Mouse (Mus musculus) stomach, embryonic 15.5 days (tissue): Measurements from ENCODE around the gene Zbtb9. TPM values are rescaled to one million over a fixed set of nuclear protein-coding genes. Genes with fewer than 3 reads are reported as not detected.

Source experiments
- ATAC-seq: fragments of 200-750 bp; cut with Nextera tagmentation; 2 replicates; pipeline ENCODE4 v1.8.0; 2017; ENCODE audit warnings: low read depth, moderate number of reproducible peaks, moderate TSS enrichment; ENCODE audit not compliant: insufficient read depth, low FRiP score
- H3K27ac ChIP-seq: fragments of 300-500 bp; sonication (generic); 2 replicates; pipeline ENCODE4 v1.5.1; 2015; ENCODE audit warnings: mild to moderate bottlenecking, inconsistent platforms
- H3K27me3 ChIP-seq: fragments of 300-500 bp; sonication (generic); replicated peaks from 2 replicates; pipeline ENCODE4 v1.6.1; 2015; ENCODE audit warnings: inconsistent platforms
- H3K36me3 ChIP-seq: fragments of 300-500 bp; sonication (generic); 2 replicates; pipeline ENCODE4 v1.6.1; 2015; ENCODE audit warnings: inconsistent platforms
- H3K4me1 ChIP-seq: fragments of 300-500 bp; sonication (generic); 2 replicates; pipeline ENCODE4 v1.6.1; 2015; ENCODE audit warnings: inconsistent platforms
- H3K4me2 ChIP-seq: fragments of 300-500 bp; sonication (generic); 2 replicates; pipeline ENCODE4 v1.6.1; 2015; ENCODE audit warnings: mild to moderate bottlenecking, inconsistent platforms
- H3K4me3 ChIP-seq: fragments of 300-500 bp; sonication (generic); replicated peaks from 2 replicates; pipeline ENCODE4 v1.5.1; 2015; ENCODE audit warnings: inconsistent platforms
- H3K9ac ChIP-seq: fragments of 300-500 bp; sonication (generic); 2 replicates; pipeline ENCODE4 v1.6.1; 2015; ENCODE audit warnings: inconsistent platforms
- H3K9me3 ChIP-seq: fragments of 300-500 bp; sonication (generic); 2 replicates; pipeline ENCODE4 v1.6.1; 2016; ENCODE audit warnings: inconsistent platforms
- WGBS: fragments of 180-500 bp; shearing (Covaris S2); methylation state at CpG from one replicate; pipeline ENCODE4 v1.1.7; 2015; 5-methylcytosine and 5-hydroxymethylcytosine counted together
- polyA plus RNA-seq: library from polyadenylated mRNA; unstranded; fragments of >200 nt; fragmentation: Nextera tagmentation; extraction: Ambion mirVana; gene quantifications from 2 replicates; pipeline ENCODE4 v1.2.1, GENCODE M21; 2015

Gene Zbtb9
- polyA plus RNA-seq, 1 experiment from 2014 or later: 13.3 TPM

- no peak for ATAC-seq
- H3K36me3 ChIP-seq: peaks cover 37% of the 10 kb centered on the region
- no peak overlapping the region for H3K9ac ChIP-seq
- no peaks in the 10 kb centered on the region for H3K9me3 ChIP-seq
- H3K27ac ChIP-seq: no peak overlapping the region
- WGBS: 85% methylated on average over 9 of the region's 9 CpGs
- peaks cover 5% of the 10 kb centered on the region for H3K4me1 ChIP-seq
- H3K27me3 ChIP-seq: no peaks in the 10 kb centered on the region
- no peak overlapping the region for H3K4me3 ChIP-seq
- H3K4me2 ChIP-seq: no peak overlapping the region
These were observed 48.8 kb downstream of the Zbtb9 start for GRCm38 (mm10) chr17:27021736-27022135.

- ATAC-seq: no peak
- Histone ChIP-seq H3K4me3 (no peak overlapping the region), H3K27me3 (no peaks in the 10 kb centered on the region), H3K27ac (no peak overlapping the region), H3K4me2 (no peak overlapping the region), H3K9me3 (no peaks in the 10 kb centered on the region), H3K36me3 (peaks cover 37% of the 10 kb centered on the region), H3K4me1 (peaks cover 12% of the 10 kb centered on the region), H3K9ac (no peak overlapping the region)
- WGBS: 90% methylated on average over 4 of the region's 4 CpGs
These were observed 50.4 kb downstream of the Zbtb9 start for GRCm38 (mm10) chr17:27023342-27023741.

DNA sequence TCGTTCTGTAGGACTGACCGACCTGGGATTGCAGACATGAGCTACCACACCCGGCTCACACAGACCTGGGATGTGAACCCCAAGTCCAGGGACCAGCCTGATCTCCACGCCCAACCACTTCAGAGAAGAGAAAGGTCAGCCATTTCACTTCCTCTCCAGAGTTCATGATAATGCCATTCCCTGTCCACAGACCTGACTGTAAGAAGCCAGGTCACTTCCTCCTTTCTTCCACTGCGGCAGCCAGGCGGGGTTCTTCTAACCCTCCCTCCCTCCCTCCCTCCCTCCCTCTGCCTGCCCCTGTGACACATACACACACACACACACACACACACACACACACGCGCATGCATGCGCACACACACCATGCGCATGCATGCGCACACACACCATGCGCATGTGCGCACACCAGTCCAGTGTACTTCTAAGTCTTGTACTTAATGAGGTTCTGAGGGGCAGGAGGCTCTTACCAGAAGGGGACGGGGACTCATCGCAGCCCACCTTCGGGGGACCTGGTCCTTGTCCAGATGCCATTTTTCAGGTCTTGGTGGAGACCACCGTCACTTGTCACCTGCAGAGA, 52.4 kb downstream of the Zbtb9 start:
- 90% methylated on average over 17 of the region's 17 CpGs for WGBS
- H3K4me1 ChIP-seq: peaks cover 16% of the 10 kb centered on the region
- no peak overlapping the region for H3K4me2 ChIP-seq
- no peak overlapping the region for H3K9ac ChIP-seq
- H3K36me3 ChIP-seq: peaks cover 32% of the 10 kb centered on the region
- no peak overlapping the region for H3K4me3 ChIP-seq
- ATAC-seq: no peak
- H3K27me3 ChIP-seq: no peaks in the 10 kb centered on the region
- H3K9me3 ChIP-seq: no peaks in the 10 kb centered on the region
- H3K27ac ChIP-seq: no peak overlapping the region

DNA sequence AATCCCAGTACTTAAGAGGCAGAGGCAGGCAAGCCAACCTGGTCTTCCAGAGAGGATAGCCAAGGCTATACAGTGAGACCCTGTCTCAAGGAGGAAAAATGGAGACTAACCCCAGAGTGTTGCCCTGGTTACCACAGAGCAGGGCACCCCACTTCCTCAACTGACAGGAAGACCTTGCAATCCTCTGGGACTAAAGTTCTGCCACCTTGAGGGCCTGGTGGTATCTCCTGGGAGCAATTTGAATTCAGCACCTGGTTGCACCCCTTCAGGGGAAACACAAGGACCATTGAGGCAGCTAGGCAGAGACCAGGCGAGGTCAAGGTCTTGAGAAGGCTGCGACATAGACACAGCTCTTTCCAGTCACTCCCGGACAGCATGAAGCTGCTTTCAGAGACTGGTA, 53.0 kb downstream of the Zbtb9 start:
- Histone ChIP-seq H3K27ac (no peak overlapping the region), H3K4me1 (peaks cover 16% of the 10 kb centered on the region), H3K9me3 (no peaks in the 10 kb centered on the region), H3K9ac (no peak overlapping the region), H3K36me3 (peaks cover 30% of the 10 kb centered on the region), H3K4me3 (no peak overlapping the region), H3K4me2 (no peak overlapping the region), H3K27me3 (no peaks in the 10 kb centered on the region)
- 91% methylated on average over 3 of the region's 3 CpGs for WGBS
- ATAC-seq: no peak

DNA sequence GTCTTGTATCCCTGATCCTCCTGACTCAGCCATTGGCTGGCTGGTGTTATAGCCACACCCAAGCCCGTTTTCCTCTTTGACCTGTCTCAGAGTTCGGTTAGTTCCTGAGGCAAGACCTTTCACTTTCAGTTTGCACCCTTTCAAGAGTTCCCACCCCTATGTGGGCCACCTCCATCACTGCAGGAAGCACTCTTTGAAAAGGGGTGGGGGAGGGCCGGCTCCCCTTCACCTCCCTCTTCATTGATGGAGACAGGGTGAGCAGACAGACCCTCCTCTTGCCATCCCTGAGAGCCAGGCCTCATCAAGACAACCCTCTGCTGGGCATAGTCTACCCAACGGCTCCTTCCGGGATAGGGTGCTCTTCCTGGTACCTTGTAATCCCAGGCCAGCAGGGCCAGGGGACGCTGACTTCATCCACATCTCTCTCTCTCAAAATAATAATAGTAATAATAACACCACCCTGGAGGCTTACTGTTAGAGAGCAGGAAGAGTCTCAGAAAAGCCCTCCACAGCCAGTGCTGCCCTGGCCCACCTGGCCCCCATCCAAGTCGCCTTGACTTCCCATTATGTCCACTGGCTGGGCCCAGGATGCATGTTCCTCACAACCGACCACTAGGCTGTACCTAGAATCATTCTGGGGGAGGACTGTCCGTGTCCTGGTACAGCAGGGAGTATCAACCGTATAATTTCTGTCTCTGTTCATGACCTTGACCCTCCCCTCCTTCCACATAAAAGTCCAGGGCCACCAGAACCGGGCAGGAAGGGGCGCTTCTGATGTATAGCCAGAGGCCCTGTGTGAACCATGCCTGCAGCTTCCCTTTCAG, 54.7 kb downstream of the Zbtb9 start:
- peak; percentile 16; the same call in 1 of the 2 replicates for ATAC-seq
- H3K4me3 ChIP-seq: peak overlapping the region; percentile 59
- 22% methylated on average over 12 of the region's 12 CpGs for WGBS

GRCm38 (mm10) chr17:27028284-27028795, 55.4 kb downstream of the Zbtb9 start:
- ATAC-seq: peak; percentile 76; the same call in 1 of the 2 replicates
- peak overlapping the region; percentile 59 for H3K4me3 ChIP-seq
- peak overlapping the region; percentile 83 for H3K4me2 ChIP-seq
- peak overlapping the region; percentile 65 for H3K27ac ChIP-seq
- H3K4me1 ChIP-seq: peaks cover 22% of the 10 kb centered on the region
- H3K36me3 ChIP-seq: peaks cover 12% of the 10 kb centered on the region; the same call in 1 of the 2 replicates
- WGBS: under 1% methylated on average over 19 of the region's 19 CpGs
- no peaks in the 10 kb centered on the region for H3K9me3 ChIP-seq
- H3K27me3 ChIP-seq: no peaks in the 10 kb centered on the region
- peak overlapping the region; percentile 70 for H3K9ac ChIP-seq

More for the DNA sequence above, 54.7 kb downstream of the Zbtb9 start:
- Histone ChIP-seq H3K36me3 (peaks cover 13% of the 10 kb centered on the region; the same call in 1 of the 2 replicates), H3K27me3 (no peaks in the 10 kb centered on the region), H3K27ac (peak overlapping the region; percentile 65), H3K9ac (peak overlapping the region; percentile 70), H3K4me1 (peaks cover 18% of the 10 kb centered on the region), H3K9me3 (no peaks in the 10 kb centered on the region), H3K4me2 (peak overlapping the region; percentile 83)

- WGBS: 62% methylated on average over 3 of the region's 4 CpGs
These were observed 55.9 kb downstream of the Zbtb9 start, which contains the start of gene Bak1 for GRCm38 (mm10) chr17:27028909-27029308. Bak1 (minus strand) TSS chr17:27029009.

DNA sequence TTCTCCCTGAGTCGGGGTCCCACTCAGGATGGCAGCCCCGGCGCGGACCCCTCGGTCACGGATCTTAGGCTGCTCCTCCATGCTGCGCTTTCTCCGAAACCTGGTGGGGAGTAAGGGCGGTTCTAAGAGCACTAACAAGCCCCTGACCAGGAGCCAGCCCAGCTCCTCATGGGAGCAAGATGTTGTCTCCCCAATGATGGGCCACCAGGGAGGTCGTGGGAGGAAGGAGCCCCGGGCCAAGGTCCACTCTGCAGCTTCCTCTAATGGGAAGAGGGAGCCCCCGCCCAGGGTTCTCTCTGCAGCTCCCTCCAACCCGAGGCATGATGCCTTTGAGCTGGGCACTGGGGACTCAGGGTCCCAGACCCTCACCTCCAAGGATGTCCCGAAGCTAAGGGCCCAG, 56.5 kb downstream of the Zbtb9 start:
- Histone ChIP-seq H3K9me3 (no peaks in the 10 kb centered on the region), H3K4me3 (no peak overlapping the region), H3K36me3 (peaks cover 7% of the 10 kb centered on the region; the same call in 1 of the 2 replicates), H3K27me3 (no peaks in the 10 kb centered on the region), H3K4me1 (peaks cover 22% of the 10 kb centered on the region), H3K4me2 (no peak overlapping the region), H3K9ac (no peak overlapping the region), H3K27ac (no peak overlapping the region)
- ATAC-seq: no peak
- WGBS: 88% methylated on average over 14 of the region's 14 CpGs

More at GRCm38 (mm10) chr17:27028909-27029308, 55.9 kb downstream of the Zbtb9 start, which contains the start of gene Bak1:
- ATAC-seq: no peak
- H3K4me1 ChIP-seq: peaks cover 22% of the 10 kb centered on the region
- H3K4me2 ChIP-seq: peak within 1 kb of the TSS; percentile 83
- no peaks in the 10 kb centered on the region for H3K27me3 ChIP-seq
- H3K9me3 ChIP-seq: no peaks in the 10 kb centered on the region
- H3K4me3 ChIP-seq: peak within 1 kb of the TSS; percentile 59
- H3K27ac ChIP-seq: peak within 1 kb of the TSS; percentile 65
- peak within 1 kb of the TSS; percentile 70 for H3K9ac ChIP-seq
- H3K36me3 ChIP-seq: peaks cover 7% of the 10 kb centered on the region; the same call in 1 of the 2 replicates

DNA sequence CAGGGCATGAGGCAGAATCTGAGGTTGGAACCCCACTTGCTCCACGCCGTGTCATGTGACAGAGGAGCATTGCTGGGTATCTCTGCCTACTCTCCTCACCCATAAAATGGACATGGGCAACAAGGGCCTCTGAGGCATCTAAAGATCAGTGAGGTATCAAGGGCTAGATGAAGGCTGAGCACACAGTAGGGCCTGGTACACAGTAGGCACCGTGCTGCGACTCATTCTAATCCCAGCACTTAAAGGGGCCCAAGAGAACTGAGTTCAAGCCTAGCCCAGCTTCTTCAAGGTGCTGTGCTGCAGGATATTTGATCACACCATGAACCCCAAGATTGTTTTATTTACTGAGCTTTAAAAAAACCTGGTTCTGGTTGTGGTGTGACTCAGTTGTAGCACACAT, 57.9 kb downstream of the Zbtb9 start:
- Histone ChIP-seq H3K9ac (no peak overlapping the region), H3K9me3 (no peaks in the 10 kb centered on the region), H3K36me3 (no peaks in the 10 kb centered on the region), H3K4me1 (peaks cover 22% of the 10 kb centered on the region), H3K4me3 (no peak overlapping the region), H3K27ac (no peak overlapping the region), H3K27me3 (no peaks in the 10 kb centered on the region), H3K4me2 (no peak overlapping the region)
- no peak for ATAC-seq
- 93% methylated on average over 4 of the region's 4 CpGs for WGBS

GRCm38 (mm10) chr17:27032328-27032727, 59.4 kb downstream of the Zbtb9 start:
- Histone ChIP-seq H3K4me2 (peak overlapping the region; percentile 41; the same call in 1 of the 2 replicates), H3K9me3 (no peaks in the 10 kb centered on the region), H3K4me3 (no peak overlapping the region), H3K36me3 (no peaks in the 10 kb centered on the region), H3K9ac (no peak overlapping the region), H3K4me1 (peaks cover 15% of the 10 kb centered on the region), H3K27ac (no peak overlapping the region), H3K27me3 (no peaks in the 10 kb centered on the region)
- ATAC-seq: no peak
- WGBS: 49% methylated on average over 7 of the region's 7 CpGs

DNA sequence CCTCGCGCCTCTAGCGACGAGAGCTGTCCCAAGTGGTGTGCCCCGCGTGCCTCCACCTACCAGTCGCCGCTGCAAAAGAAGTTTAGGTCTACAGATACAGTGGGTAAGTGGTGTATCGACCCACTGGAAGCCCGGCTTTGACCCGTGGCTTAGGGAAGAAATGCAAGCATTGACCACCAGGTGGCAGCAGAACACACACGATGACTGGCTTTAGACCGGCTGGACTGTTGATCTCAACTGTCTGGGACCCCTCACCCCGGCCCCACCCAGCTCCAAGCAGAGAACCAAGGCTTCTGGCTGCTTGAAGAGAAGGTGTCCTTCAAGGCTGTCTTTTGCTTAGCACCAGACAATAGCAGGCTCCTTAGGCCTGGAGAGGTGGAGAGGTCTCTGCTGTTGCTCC, 59.9 kb downstream of the Zbtb9 start:
- WGBS: under 1% methylated on average over 14 of the region's 14 CpGs
- Histone ChIP-seq H3K36me3 (no peaks in the 10 kb centered on the region), H3K4me2 (peak overlapping the region; percentile 41), H3K27me3 (no peaks in the 10 kb centered on the region), H3K4me1 (peaks cover 12% of the 10 kb centered on the region), H3K27ac (no peak overlapping the region), H3K9me3 (no peaks in the 10 kb centered on the region), H3K4me3 (no peak overlapping the region), H3K9ac (no peak overlapping the region)
- peak; percentile 15 for ATAC-seq

DNA sequence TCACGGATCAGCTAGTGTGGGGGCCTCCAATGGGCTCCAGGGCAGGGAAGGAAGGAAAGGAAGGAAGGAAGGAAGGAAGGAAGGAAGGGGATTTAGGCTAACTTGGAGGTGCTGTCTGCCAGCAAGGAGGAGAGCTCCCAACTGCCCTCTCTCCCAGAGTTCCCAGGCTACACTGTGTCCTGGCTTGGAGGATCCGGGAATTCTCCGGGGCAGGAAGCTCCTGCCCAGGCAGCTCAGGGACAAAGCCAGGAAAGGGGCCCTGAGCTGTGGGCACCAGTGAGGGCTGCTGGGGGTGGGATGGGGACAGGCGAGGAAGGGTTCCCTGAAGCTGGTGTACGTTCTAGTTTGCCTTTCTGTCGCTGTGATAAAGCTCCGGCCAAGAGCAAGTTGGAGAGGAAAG, 63.5 kb downstream of the Zbtb9 start:
- Histone ChIP-seq H3K27me3 (no peaks in the 10 kb centered on the region), H3K27ac (0 out of 2 replicates have a peak overlapping the region, but pooled peaks have one; percentile 21), H3K4me3 (no peak overlapping the region), H3K9ac (no peak overlapping the region), H3K4me2 (no peak overlapping the region), H3K36me3 (no peaks in the 10 kb centered on the region), H3K9me3 (no peaks in the 10 kb centered on the region), H3K4me1 (peaks cover 36% of the 10 kb centered on the region)
- WGBS: 63% methylated on average over 7 of the region's 7 CpGs
- no peak for ATAC-seq
